Mouse (Mus musculus) E14TG2a.4 (cell line): ENCODE measurements around the gene Fam120b.

Experiments
- CTCF ChIP-seq: conservative IDR thresholded peaks from 2 replicates; pipeline ENCODE4 v1.5.1; 2014; ENCODE audit warnings: low read length
- NANOG ChIP-seq: IDR thresholded peaks from 2 replicates; pipeline ENCODE4 v1.6.1; 2014; ENCODE audit warnings: borderline replicate concordance, low read length, mixed read lengths
- POU5F1 ChIP-seq: IDR thresholded peaks from 2 replicates; pipeline ENCODE4 v1.6.1; 2014; ENCODE audit warnings: low read length, borderline replicate concordance

DNA sequence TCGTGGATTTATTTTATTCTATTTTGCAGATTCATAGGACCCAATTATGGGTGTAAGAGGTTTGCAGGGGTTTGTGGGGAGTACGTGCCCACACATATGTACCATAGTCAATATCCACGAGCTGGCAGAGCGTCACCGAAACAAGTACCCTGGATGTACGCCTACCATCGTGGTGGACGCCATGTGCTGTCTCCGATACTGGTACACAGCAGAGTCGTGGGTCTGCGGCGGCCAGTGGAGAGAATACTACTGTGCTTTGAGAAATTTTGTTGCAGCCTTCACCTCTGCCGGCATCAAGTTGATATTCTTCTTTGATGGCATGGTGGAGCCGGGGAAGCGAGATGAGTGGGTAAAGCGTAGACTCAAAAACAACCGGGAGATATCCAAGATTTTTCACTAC, 5.7 kb downstream of the Fam120b start:
- TF ChIP-seq CTCF (no peak), POU5F1 (no peak), NANOG (no peak)
